Mouse (Mus musculus) adrenal gland, adult 2 months (tissue): ENCODE data around the gene Olfr868. TPM values are rescaled to one million over a fixed set of nuclear protein-coding genes. Genes with fewer than 3 reads are reported as not detected.

Source experiments
- DNase-seq: peaks from one replicate; pipeline ENCODE4 v3.0.0; 2021
- long read RNA-seq: library from polyadenylated mRNA; stranded (forward); transcript quantifications from one replicate; pipeline ENCODE4 v2.0.0, GENCODE M21; 2021
- polyA plus RNA-seq: library from polyadenylated mRNA; depleted of rRNA; stranded (reverse); fragments of >200 nt; gene quantifications from 2 replicates; pipeline ENCODE4 v1.2.3, GENCODE M21; 2012; rRNA removed
- total RNA-seq, 2 experiments: library from RNA; stranded (reverse); gene quantifications; 2 replicates each; pipeline ENCODE4 v1.2.3; 2021

Gene Olfr868
- total RNA-seq: not detected
- not detected in 2 replicates for polyA plus RNA-seq
- long read RNA-seq: 0 reads

- DNase-seq: no peak
These were observed at the start of gene Olfr868 for GRCm38 (mm10) chr9:20098326-20098725. Gene Olfr868, plus strand, starts transcription at chr9:20098626.

DNA sequence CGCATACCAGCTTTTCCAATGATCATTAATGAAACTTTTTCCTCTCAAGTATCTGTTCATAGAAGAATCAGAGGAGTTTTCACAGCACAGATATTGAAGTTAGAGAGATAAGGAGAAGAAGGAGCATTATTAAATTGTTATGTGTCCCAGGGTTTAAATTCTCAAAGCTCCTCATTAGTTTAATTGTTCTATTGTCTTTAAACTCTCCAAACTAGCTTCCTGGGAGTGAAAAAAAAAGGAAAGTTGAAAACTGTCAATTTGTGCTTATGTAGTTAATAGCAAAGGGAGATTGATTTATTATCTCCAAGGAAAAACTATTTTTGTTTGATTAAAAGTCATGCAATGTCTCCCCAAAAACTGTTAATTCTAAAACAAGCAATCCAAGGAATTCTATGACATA, 41.0 kb upstream of the Olfr868 start, which contains the start of gene Olfr867:
Gene Olfr867 (minus strand): TSS at position 101 of the 400 bp plus-strand sequence.
- no peak for DNase-seq

DNA sequence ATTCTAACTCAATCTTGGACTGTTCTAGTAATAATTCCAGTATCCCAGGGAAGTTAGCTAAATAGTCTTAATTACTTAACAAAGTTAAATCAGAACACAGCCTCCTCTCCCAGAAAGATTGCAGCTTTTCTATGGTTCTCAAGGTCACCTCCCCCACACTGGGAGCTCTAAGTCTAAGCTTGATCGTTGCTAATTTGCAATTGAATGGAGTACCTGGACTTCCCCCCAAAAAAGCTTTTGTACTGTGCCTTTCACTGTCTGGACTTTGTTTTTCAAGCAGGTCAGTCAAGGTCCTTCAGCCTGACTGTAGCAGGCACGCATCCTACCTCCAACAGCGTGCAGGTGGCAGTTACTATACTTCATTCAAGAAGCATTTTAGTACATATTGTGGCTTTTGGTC, 28.2 kb upstream of the Olfr868 start:
- DNase-seq: no peak

DNA sequence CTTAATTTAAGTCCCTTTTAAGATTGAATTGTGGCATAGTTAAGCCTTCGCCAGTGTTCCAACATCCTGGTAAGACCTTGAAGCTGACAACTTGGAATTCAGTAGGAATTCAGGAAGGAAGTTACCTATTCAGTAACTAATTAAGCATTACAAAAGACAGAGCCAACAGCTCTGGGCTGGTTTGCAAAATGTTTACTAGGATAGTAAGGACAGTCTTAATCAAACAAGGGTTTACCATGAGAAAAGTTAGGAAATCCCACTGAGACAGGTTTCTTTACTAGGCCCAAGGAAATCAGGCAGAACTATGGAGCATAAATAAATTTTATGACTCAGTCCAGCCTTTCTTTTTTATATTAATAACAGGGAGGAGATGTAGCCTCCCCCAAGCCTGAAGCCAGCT, 27.1 kb upstream of the Olfr868 start:
- no peak for DNase-seq

DNA sequence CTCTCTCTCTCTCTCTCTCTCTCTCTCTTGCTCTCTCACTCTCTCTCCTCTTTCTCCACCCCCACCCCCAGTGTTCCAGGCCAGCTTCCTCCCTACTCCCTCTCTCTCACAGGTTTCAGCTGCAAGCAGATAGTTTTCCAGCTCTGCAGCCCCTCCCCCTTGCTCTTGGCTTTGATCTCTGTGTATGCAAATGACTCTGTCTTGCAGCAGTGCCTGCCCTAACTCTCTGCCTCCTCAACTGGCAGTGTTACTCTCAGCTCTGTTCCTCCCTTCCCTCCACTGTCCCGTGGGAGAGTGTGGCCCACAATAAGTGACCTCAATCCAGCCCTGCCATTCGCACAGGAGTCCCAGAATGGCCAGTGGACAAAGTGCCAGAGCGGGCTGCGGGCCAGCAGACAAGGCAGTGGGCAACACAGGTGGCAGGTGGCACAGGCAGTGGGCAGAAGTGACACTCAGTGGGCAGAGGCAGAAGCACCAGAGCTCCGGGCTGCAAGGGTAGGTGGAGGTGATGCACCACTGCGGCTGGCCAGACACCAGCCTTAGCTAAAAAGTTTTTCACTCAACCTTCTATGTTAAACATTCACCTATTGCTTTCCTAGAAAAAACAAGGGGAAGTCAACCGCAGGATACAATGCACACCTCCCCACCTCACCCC, 24.8 kb upstream of the Olfr868 start:
- DNase-seq: no peak

- DNase-seq: no peak
These were observed 30.3 kb downstream of the Olfr868 start, which contains the start of gene Olfr869 for GRCm38 (mm10) chr9:20128709-20129108. Gene Olfr869, plus strand, starts transcription at chr9:20129009.

DNA sequence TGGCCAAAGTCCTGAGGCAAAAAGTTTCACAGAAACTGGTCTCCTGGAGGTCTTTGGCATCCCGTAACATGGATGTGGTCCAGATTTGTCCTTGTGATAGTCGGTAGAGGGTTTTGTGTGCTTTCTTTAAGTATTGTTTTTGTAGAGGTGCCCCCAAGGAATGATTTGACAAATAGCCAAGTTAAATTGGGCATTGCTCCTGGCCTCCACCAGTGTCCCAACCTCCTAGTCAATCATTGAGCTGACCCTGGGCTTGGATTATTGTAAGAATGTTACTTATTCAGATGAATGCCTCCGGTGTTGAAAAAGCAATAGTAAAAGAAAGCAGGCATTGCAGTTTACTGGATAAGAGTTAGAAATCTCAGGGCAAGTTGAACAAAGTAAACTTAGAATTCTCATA, 51.3 kb downstream of the Olfr868 start:
- no peak for DNase-seq

Other genes starting within 250 kb of the Olfr868 start
- gene Olfr860, start 248.9 kb upstream of the Olfr868 start, total RNA-seq: not detected
- gene Olfr860, start 248.9 kb upstream of the Olfr868 start, polyA plus RNA-seq: not detected in 2 replicates
- not detected for gene Olfr862, start 210.6 kb upstream of the Olfr868 start, total RNA-seq
- not detected in 2 replicates for gene Olfr862, start 210.6 kb upstream of the Olfr868 start, polyA plus RNA-seq
- gene Olfr77, start 181.8 kb upstream of the Olfr868 start, total RNA-seq: not detected
- not detected in 2 replicates for gene Olfr77, start 181.8 kb upstream of the Olfr868 start, polyA plus RNA-seq
- gene Olfr866, start 70.6 kb upstream of the Olfr868 start, total RNA-seq: not detected
- not detected in 2 replicates for gene Olfr866, start 70.6 kb upstream of the Olfr868 start, polyA plus RNA-seq
- not detected for gene Olfr867, start 41.1 kb upstream of the Olfr868 start, total RNA-seq
- not detected in 2 replicates for gene Olfr867, start 41.1 kb upstream of the Olfr868 start, polyA plus RNA-seq
- not detected for gene Olfr869, start 30.4 kb downstream of the Olfr868 start, total RNA-seq
- gene Olfr869, start 30.4 kb downstream of the Olfr868 start, polyA plus RNA-seq: not detected in 2 replicates
- not detected for gene Olfr870, start 75.4 kb downstream of the Olfr868 start, total RNA-seq
- gene Olfr870, start 75.4 kb downstream of the Olfr868 start, polyA plus RNA-seq: not detected in 2 replicates
- not detected for gene Olfr871, start 113.6 kb downstream of the Olfr868 start, total RNA-seq
- not detected in 2 replicates for gene Olfr871, start 113.6 kb downstream of the Olfr868 start, polyA plus RNA-seq
- gene Olfr872, start 138.5 kb downstream of the Olfr868 start, total RNA-seq: not detected
- gene Olfr872, start 138.5 kb downstream of the Olfr868 start, polyA plus RNA-seq: not detected in 2 replicates
- gene Olfr39, start 183.7 kb downstream of the Olfr868 start, total RNA-seq: not detected
- not detected in 2 replicates for gene Olfr39, start 183.7 kb downstream of the Olfr868 start, polyA plus RNA-seq
- gene Olfr873, start 199.9 kb downstream of the Olfr868 start, total RNA-seq: not detected
- gene Olfr873, start 199.9 kb downstream of the Olfr868 start, polyA plus RNA-seq: not detected in 2 replicates
- gene Olfr18, start 237.5 kb downstream of the Olfr868 start, total RNA-seq: not detected
- not detected in 2 replicates for gene Olfr18, start 237.5 kb downstream of the Olfr868 start, polyA plus RNA-seq